Mouse (Mus musculus) c-Kit-positive CD71-negative TER-119-negative erythroid progenitor cells, embryonic 14.5 days (primary cell): Measurements from ENCODE around the gene Olfr1391.
"Not testable (repeated sequence)": the region's sequence is repeated elsewhere in the genome, so short reads cannot be mapped to it uniquely, and the experiment has no call there.

Source experiments
- DNase-seq: peaks from one replicate; pipeline ENCODE4 v3.0.0-alpha.2; 2013; ENCODE audit warnings: low read depth

Olfr1391 gene

GRCm38 (mm10) chr11:49322442-49322841 lies at the start of gene Olfr1391:
Gene Olfr1391, plus strand, starts transcription at chr11:49322742.
- DNase-seq = no peak

GRCm38 (mm10) chr11:49273834-49274519 lies 48.6 kb upstream of the Olfr1391 start:
- no peak for DNase-seq

- DNase-seq = no peak
Measured at GRCm38 (mm10) chr11:49278222-49278621, 44.3 kb upstream of the Olfr1391 start, which contains the start of gene Olfr1393. Gene Olfr1393, plus strand, starts transcription at chr11:49278304.

- DNase-seq = not testable (repeated sequence)
Measured at GRCm38 (mm10) chr11:49284982-49285381, 37.6 kb upstream of the Olfr1391 start, which contains the start of gene Olfr1392. Gene Olfr1392, plus strand, starts transcription at chr11:49285282.

- no peak for DNase-seq
Measured at GRCm38 (mm10) chr11:49287251-49287650, 35.3 kb upstream of the Olfr1391 start.

GRCm38 (mm10) chr11:49292777-49293176 lies 29.8 kb upstream of the Olfr1391 start:
- no peak for DNase-seq

GRCm38 (mm10) chr11:49304441-49304840 lies 18.1 kb upstream of the Olfr1391 start, which contains the start of gene Olfr10:
Gene Olfr10, plus strand, starts transcription at chr11:49304741.
- DNase-seq = no peak

- DNase-seq = not testable (repeated sequence)
Measured at GRCm38 (mm10) chr11:49308547-49308946, 14.0 kb upstream of the Olfr1391 start.

- no peak for DNase-seq
Measured at GRCm38 (mm10) chr11:49326726-49327125, 4.2 kb downstream of the Olfr1391 start.

- no peak for DNase-seq
Measured at GRCm38 (mm10) chr11:49329686-49330085, 7.1 kb downstream of the Olfr1391 start.

GRCm38 (mm10) chr11:49334888-49335287 lies 12.3 kb downstream of the Olfr1391 start, which contains the start of gene Olfr1390:
Gene Olfr1390, plus strand, starts transcription at chr11:49335188.
- DNase-seq = no peak

GRCm38 (mm10) chr11:49337150-49337832 lies 14.7 kb downstream of the Olfr1391 start:
- no peak for DNase-seq
